Mouse (Mus musculus) MEL (cell line): ENCODE results near the gene Hbb-bs.

ENCODE experiments used
- CTCF ChIP-seq, 3 experiments: IDR thresholded peaks in 2 of 3; conservative IDR thresholded peaks in 1 of 3; 2 replicates each; pipeline ENCODE4 v1.5.1; 2011 to 2012; ENCODE audit warnings: low read length in 3 of 3, low read depth in 2 of 3, mild to moderate bottlenecking in 2 of 3, improper control_type of control experiment in 1 of 3, inconsistent platforms in 1 of 3, mixed read lengths in 1 of 3, moderate library complexity in 1 of 3; ENCODE audit not compliant: control insufficient read depth in 1 of 3, insufficient read depth in 1 of 3, poor library complexity in 1 of 3, severe bottlenecking in 1 of 3
- MAZ ChIP-seq: IDR thresholded peaks from 2 replicates; pipeline ENCODE4 v1.6.1; 2012; ENCODE audit warnings: low read depth, mild to moderate bottlenecking, inconsistent platforms, low read length, improper control_type of control experiment
- MXI1 ChIP-seq: IDR thresholded peaks from 2 replicates; pipeline ENCODE4 v1.6.1; 2011; ENCODE audit warnings: mild to moderate bottlenecking, low read depth, low read length, improper control_type of control experiment
- MYC ChIP-seq: IDR thresholded peaks from 2 replicates; pipeline ENCODE4 v1.6.1; 2011; ENCODE audit warnings: low read depth, mild to moderate bottlenecking, low read length, improper control_type of control experiment, moderate library complexity
- NELFE ChIP-seq: IDR thresholded peaks from 2 replicates; pipeline ENCODE4 v1.6.1; 2011; ENCODE audit warnings: low read depth, low read length, improper control_type of control experiment
- NRF1 ChIP-seq: IDR thresholded peaks from 2 replicates; pipeline ENCODE4 v1.6.1; 2014; ENCODE audit warnings: low read depth, mild to moderate bottlenecking, inconsistent platforms, low read length, improper control_type of control experiment, moderate library complexity; ENCODE audit not compliant: poor library complexity, insufficient read depth, severe bottlenecking
- POLR2A ChIP-seq, 2 experiments: IDR thresholded peaks; 2 replicates each; pipeline ENCODE4 v1.6.1; 2011 to 2012; ENCODE audit warnings: low read length in 2 of 2, mild to moderate bottlenecking in 2 of 2, control low read depth in 1 of 2, improper control_type of control experiment in 1 of 2, low read depth in 1 of 2, moderate library complexity in 1 of 2; ENCODE audit not compliant: control insufficient read depth in 1 of 2, insufficient read depth in 1 of 2, poor library complexity in 1 of 2
- USF2 ChIP-seq, 2 experiments: IDR thresholded peaks; 2 replicates each; pipeline ENCODE4 v1.6.1; 2011 to 2012; ENCODE audit warnings: improper control_type of control experiment in 2 of 2, low read length in 2 of 2, borderline replicate concordance in 1 of 2, inconsistent platforms in 1 of 2, low read depth in 1 of 2, mild to moderate bottlenecking in 1 of 2; ENCODE audit not compliant: insufficient read depth in 1 of 2
- ZC3H11A ChIP-seq: IDR thresholded peaks from 2 replicates; pipeline ENCODE4 v1.6.1; 2012; ENCODE audit warnings: low read depth, mild to moderate bottlenecking, inconsistent platforms, low read length, improper control_type of control experiment
- ZKSCAN1 ChIP-seq: IDR thresholded peaks from 2 replicates; pipeline ENCODE4 v1.6.1; 2012; ENCODE audit warnings: low read depth, mild to moderate bottlenecking, inconsistent platforms, low read length, improper control_type of control experiment, moderate library complexity

- TF ChIP-seq CTCF (IDR thresholded peaks at IDR 0.05 in 2 of 3, conservative IDR thresholded peaks at IDR 0.05 in 1 of 3; ENCODE audit: control insufficient read depth in 1 of 3, insufficient read depth in 1 of 3, low read depth in 2 of 3, low read length in 3 of 3, poor library complexity in 1 of 3, severe bottlenecking in 1 of 3) (no peak), MYC (no peak), MAZ (no peak), USF2 (IDR thresholded peaks at IDR 0.05; ENCODE audit: borderline replicate concordance in 1 of 2, insufficient read depth in 1 of 2, low read depth in 1 of 2, low read length in 2 of 2) (no peak), MXI1 (peak; percentile 34; the same call in 1 of the 2 replicates), ZKSCAN1 (no peak), NRF1 (no peak), ZC3H11A (no peak), POLR2A (IDR thresholded peaks at IDR 0.05; ENCODE audit: control insufficient read depth in 1 of 2, insufficient read depth in 1 of 2, low read depth in 1 of 2, low read length in 2 of 2, poor library complexity in 1 of 2) (peak in 1 of 2 experiments; percentile 33; a peak in 1 of 4 replicates), NELFE (no peak; the same call in 1 of the 2 replicates)
Observed at GRCm38 (mm10) chr7:103860855-103861254, 33.0 kb upstream of the Hbb-bs start.
